Mouse (Mus musculus): ENCODE results near the gene Krtap19-9b. TPM values are rescaled to one million over a fixed set of nuclear protein-coding genes. Genes with fewer than 3 reads are reported as not detected.

The Krtap19-9b gene
- not detected in 2 replicates for polyA plus RNA-seq (2016; fragmentation: Nextera tagmentation; extraction: Ambion mirVana)

DNA sequence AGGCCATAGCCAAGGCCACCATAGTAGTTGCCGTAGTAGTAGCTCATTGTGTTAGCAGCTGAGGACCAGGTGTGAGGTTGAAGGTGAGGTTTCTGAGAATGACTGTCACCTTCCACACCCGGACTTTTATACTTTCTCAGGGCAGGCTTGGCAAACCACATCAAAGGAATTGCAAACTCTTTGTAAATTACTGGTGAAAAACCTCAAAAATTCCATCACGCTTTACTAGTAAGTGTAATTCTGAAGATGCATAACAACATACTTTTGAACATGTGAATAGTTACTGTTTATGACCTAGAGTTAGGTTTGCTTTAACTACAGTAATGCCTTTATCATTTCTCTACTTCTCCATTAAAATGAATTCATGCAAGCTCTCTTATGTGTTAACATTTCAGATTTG lies at the start of gene Krtap19-9b:
TSS of gene Krtap19-9b (minus strand) at position 101 of the 400 bp plus-strand sequence.
- Histone ChIP-seq H3K4me2 (replicated peaks) (no peak within 1 kb of the TSS), H3K9me3 (no peaks in the 10 kb centered on the region), H3K27ac (no peak within 1 kb of the TSS), H3K27me3 (replicated peaks) (no peaks in the 10 kb centered on the region), H3K4me1 (no peaks in the 10 kb centered on the region), H3K9ac (no peak within 1 kb of the TSS), H3K4me3 (no peak within 1 kb of the TSS), H3K36me3 (no peaks in the 10 kb centered on the region)
- WGBS: 91% methylated on average over 3 of the region's 3 CpGs
- no peak for ATAC-seq (ENCODE audit: low FRiP score, low read depth)

DNA sequence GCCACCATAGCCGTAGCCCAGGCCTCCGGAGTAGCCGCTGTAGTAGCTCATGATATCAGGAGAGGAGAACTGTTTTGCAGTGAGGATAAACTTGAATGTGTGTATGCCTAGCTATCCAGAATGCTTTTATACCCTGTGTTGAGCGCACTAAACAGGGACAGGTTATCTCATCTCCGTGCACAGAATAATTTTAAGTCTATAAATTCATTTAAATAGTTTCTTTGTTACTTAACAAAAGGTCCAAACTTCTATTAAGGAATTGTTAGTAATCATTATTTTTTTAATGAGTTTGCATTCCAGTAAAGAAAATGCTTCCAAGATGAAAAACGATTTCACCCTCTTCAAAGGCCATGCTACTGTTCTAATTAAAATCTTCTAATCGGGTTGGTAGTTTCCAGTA lies 30.7 kb upstream of the Krtap19-9b start, which contains the start of gene Krtap16-3:
TSS of gene Krtap16-3 (minus strand) at position 101 of the 400 bp plus-strand sequence.
- 91% methylated on average over 7 of the region's 7 CpGs for WGBS

GRCm38 (mm10) chr16:88941106-88941505 lies 9.0 kb upstream of the Krtap19-9b start:
- Histone ChIP-seq H3K4me3 (no peak overlapping the region), H3K9me3 (no peaks in the 10 kb centered on the region), H3K4me1 (no peaks in the 10 kb centered on the region), H3K36me3 (no peaks in the 10 kb centered on the region), H3K27ac (no peak overlapping the region), H3K27me3 (replicated peaks) (no peaks in the 10 kb centered on the region), H3K9ac (no peak overlapping the region), H3K4me2 (replicated peaks) (no peak overlapping the region)
- no peak for ATAC-seq (ENCODE audit: low FRiP score, low read depth)
- 90% methylated on average over 6 of the region's 6 CpGs for WGBS

More for the DNA sequence above, 30.7 kb upstream of the Krtap19-9b start, which contains the start of gene Krtap16-3:
- Histone ChIP-seq H3K9ac (no peak within 1 kb of the TSS), H3K27ac (no peak within 1 kb of the TSS), H3K27me3 (replicated peaks) (no peaks in the 10 kb centered on the region), H3K4me1 (no peaks in the 10 kb centered on the region), H3K4me3 (no peak within 1 kb of the TSS), H3K36me3 (no peaks in the 10 kb centered on the region), H3K9me3 (no peaks in the 10 kb centered on the region), H3K4me2 (replicated peaks) (no peak within 1 kb of the TSS)
- ATAC-seq (ENCODE audit: low FRiP score, low read depth): no peak

GRCm38 (mm10) chr16:88938252-88938651 lies 6.2 kb upstream of the Krtap19-9b start:
- ATAC-seq (ENCODE audit: low FRiP score, low read depth): no peak
- Histone ChIP-seq H3K9ac (no peak overlapping the region), H3K4me3 (no peak overlapping the region), H3K36me3 (no peaks in the 10 kb centered on the region), H3K4me2 (replicated peaks) (no peak overlapping the region), H3K9me3 (no peaks in the 10 kb centered on the region), H3K4me1 (no peaks in the 10 kb centered on the region), H3K27me3 (replicated peaks) (no peaks in the 10 kb centered on the region), H3K27ac (no peak overlapping the region)
- 75% methylated on average over 7 of the region's 7 CpGs for WGBS

DNA sequence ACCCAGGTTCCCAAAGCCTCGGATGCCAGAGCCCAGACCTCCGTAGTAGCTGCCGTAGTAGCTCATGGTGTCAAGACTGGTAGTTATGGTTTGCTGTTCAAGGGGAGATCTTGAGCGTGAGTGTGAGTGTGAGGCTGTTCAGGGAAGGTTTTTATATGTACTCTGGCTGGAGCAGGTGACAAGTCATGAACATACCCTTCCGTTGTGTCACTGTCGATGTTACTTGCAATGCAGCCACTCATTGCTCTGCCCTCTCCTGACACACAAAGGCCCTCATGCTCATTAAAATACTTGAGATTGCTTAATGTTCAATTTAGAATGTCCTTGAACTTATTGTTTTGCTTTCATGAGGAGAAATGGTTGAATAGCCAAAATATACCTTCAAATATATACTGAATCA lies 35.7 kb downstream of the Krtap19-9b start, which contains the start of gene Krtap19-5:
TSS of gene Krtap19-5 (minus strand) at position 101 of the 400 bp plus-strand sequence.
- Histone ChIP-seq H3K9ac (no peak within 1 kb of the TSS), H3K4me1 (no peaks in the 10 kb centered on the region), H3K36me3 (no peaks in the 10 kb centered on the region), H3K4me3 (no peak within 1 kb of the TSS), H3K27ac (no peak within 1 kb of the TSS), H3K9me3 (no peaks in the 10 kb centered on the region), H3K4me2 (replicated peaks) (no peak within 1 kb of the TSS), H3K27me3 (replicated peaks) (no peaks in the 10 kb centered on the region)
- WGBS: 89% methylated on average over 6 of the region's 6 CpGs
- no peak for ATAC-seq (ENCODE audit: low FRiP score, low read depth)

DNA sequence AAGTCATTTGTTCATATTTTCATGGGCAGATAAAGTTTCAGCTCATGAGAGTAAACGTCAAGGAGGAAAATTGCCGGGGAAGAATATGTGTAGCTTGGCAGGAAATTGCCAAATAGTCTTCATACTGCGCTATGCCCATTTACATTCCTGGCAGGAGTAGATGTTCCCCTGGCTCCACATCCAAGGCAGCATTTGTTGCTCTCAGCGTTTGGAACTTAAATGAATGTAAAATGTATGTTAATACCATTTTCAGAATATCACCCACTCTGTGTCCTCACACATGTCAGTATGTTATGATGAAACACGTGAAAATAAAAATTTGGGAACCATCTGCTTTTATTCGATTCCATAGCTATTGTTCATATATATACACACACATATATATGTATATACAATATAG lies 45.2 kb downstream of the Krtap19-9b start:
- Histone ChIP-seq H3K27ac (no peak overlapping the region), H3K9ac (no peak overlapping the region), H3K9me3 (no peaks in the 10 kb centered on the region), H3K4me3 (no peak overlapping the region), H3K4me1 (no peaks in the 10 kb centered on the region), H3K4me2 (replicated peaks) (no peak overlapping the region), H3K36me3 (no peaks in the 10 kb centered on the region), H3K27me3 (replicated peaks) (no peaks in the 10 kb centered on the region)
- ATAC-seq (ENCODE audit: low FRiP score, low read depth): no peak
- WGBS: 88% methylated on average over 6 of the region's 6 CpGs

GRCm38 (mm10) chr16:88884989-88885388 lies 47.1 kb downstream of the Krtap19-9b start, which contains the start of gene Krtap19-4:
Krtap19-4 (minus strand) TSS chr16:88885089.
- no peaks in the 10 kb centered on the region for H3K4me1 ChIP-seq
- WGBS: 90% methylated on average over 5 of the region's 5 CpGs
- H3K27me3 ChIP-seq (replicated peaks): no peaks in the 10 kb centered on the region
- no peak for ATAC-seq (ENCODE audit: low FRiP score, low read depth)
- no peak within 1 kb of the TSS for H3K4me3 ChIP-seq
- H3K9ac ChIP-seq: no peak within 1 kb of the TSS
- H3K27ac ChIP-seq: no peak within 1 kb of the TSS
- H3K36me3 ChIP-seq: no peaks in the 10 kb centered on the region
- H3K9me3 ChIP-seq: no peaks in the 10 kb centered on the region
- no peak within 1 kb of the TSS for H3K4me2 ChIP-seq (replicated peaks)

Other genes with a start within 250 kb of the Krtap19-9b start
- not detected in 2 replicates for gene 2310061N02Rik, start 224.3 kb downstream of the Krtap19-9b start, polyA plus RNA-seq (2016; fragmentation: Nextera tagmentation; extraction: Ambion mirVana)
- gene Krtap13-1, start 203.4 kb downstream of the Krtap19-9b start, polyA plus RNA-seq (2016; fragmentation: Nextera tagmentation; extraction: Ambion mirVana): not detected in 2 replicates
- gene Krtap13, start 180.6 kb downstream of the Krtap19-9b start, polyA plus RNA-seq (2016; fragmentation: Nextera tagmentation; extraction: Ambion mirVana): not detected in 2 replicates
- gene 2310034C09Rik, start 173.4 kb downstream of the Krtap19-9b start, polyA plus RNA-seq (2016; fragmentation: Nextera tagmentation; extraction: Ambion mirVana): not detected in 2 replicates
- not detected in 2 replicates for gene 2310057N15Rik, start 158.1 kb downstream of the Krtap19-9b start, polyA plus RNA-seq (2016; fragmentation: Nextera tagmentation; extraction: Ambion mirVana)
- not detected in 2 replicates for gene Gm5965, start 154.4 kb downstream of the Krtap19-9b start, polyA plus RNA-seq (2016; fragmentation: Nextera tagmentation; extraction: Ambion mirVana)
- gene Gm20741, start 120.0 kb downstream of the Krtap19-9b start, polyA plus RNA-seq (2016; fragmentation: Nextera tagmentation; extraction: Ambion mirVana): not detected in 2 replicates
- gene Krtap15, start 112.0 kb downstream of the Krtap19-9b start, polyA plus RNA-seq (2016; fragmentation: Nextera tagmentation; extraction: Ambion mirVana): not detected in 2 replicates
- gene Krtap14, start 106.1 kb downstream of the Krtap19-9b start, polyA plus RNA-seq (2016; fragmentation: Nextera tagmentation; extraction: Ambion mirVana): not detected in 2 replicates
- not detected in 2 replicates for gene Krtap19-1, start 62.9 kb downstream of the Krtap19-9b start, polyA plus RNA-seq (2016; fragmentation: Nextera tagmentation; extraction: Ambion mirVana)
- not detected in 2 replicates for gene Krtap19-2, start 58.0 kb downstream of the Krtap19-9b start, polyA plus RNA-seq (2016; fragmentation: Nextera tagmentation; extraction: Ambion mirVana)
- gene Krtap19-3, start 54.2 kb downstream of the Krtap19-9b start, polyA plus RNA-seq (2016; fragmentation: Nextera tagmentation; extraction: Ambion mirVana): not detected in 2 replicates
- not detected in 2 replicates for gene Krtap19-4, start 47.2 kb downstream of the Krtap19-9b start, polyA plus RNA-seq (2016; fragmentation: Nextera tagmentation; extraction: Ambion mirVana)
- gene Krtap19-5, start 35.8 kb downstream of the Krtap19-9b start, polyA plus RNA-seq (2016; fragmentation: Nextera tagmentation; extraction: Ambion mirVana): not detected in 2 replicates
- gene Krtap16-3, start 30.6 kb upstream of the Krtap19-9b start, polyA plus RNA-seq (2016; fragmentation: Nextera tagmentation; extraction: Ambion mirVana): not detected in 2 replicates
- gene Krtap22-2, start 78.5 kb upstream of the Krtap19-9b start, polyA plus RNA-seq (2016; fragmentation: Nextera tagmentation; extraction: Ambion mirVana): not detected in 2 replicates
- gene Gm10229, start 83.0 kb upstream of the Krtap19-9b start, polyA plus RNA-seq (2016; fragmentation: Nextera tagmentation; extraction: Ambion mirVana): not detected in 2 replicates
- gene Krtap6-1, start 99.4 kb upstream of the Krtap19-9b start, polyA plus RNA-seq (2016; fragmentation: Nextera tagmentation; extraction: Ambion mirVana): not detected in 2 replicates
- gene Gm10228, start 109.2 kb upstream of the Krtap19-9b start, polyA plus RNA-seq (2016; fragmentation: Nextera tagmentation; extraction: Ambion mirVana): not detected in 2 replicates
- not detected in 2 replicates for gene Krtap6-5, start 115.6 kb upstream of the Krtap19-9b start, polyA plus RNA-seq (2016; fragmentation: Nextera tagmentation; extraction: Ambion mirVana)
- not detected in 2 replicates for gene 1110025L11Rik, start 131.7 kb upstream of the Krtap19-9b start, polyA plus RNA-seq (2016; fragmentation: Nextera tagmentation; extraction: Ambion mirVana)
- not detected in 2 replicates for gene Krtap6-3, start 151.8 kb upstream of the Krtap19-9b start, polyA plus RNA-seq (2016; fragmentation: Nextera tagmentation; extraction: Ambion mirVana)
- gene Gm6358, start 208.6 kb upstream of the Krtap19-9b start, polyA plus RNA-seq (2016; fragmentation: Nextera tagmentation; extraction: Ambion mirVana): not detected in 2 replicates
- gene Gm10061, start 218.8 kb upstream of the Krtap19-9b start, polyA plus RNA-seq (2016; fragmentation: Nextera tagmentation; extraction: Ambion mirVana): not detected in 2 replicates
- gene Gm9789, start 225.7 kb upstream of the Krtap19-9b start, polyA plus RNA-seq (2016; fragmentation: Nextera tagmentation; extraction: Ambion mirVana): not detected in 2 replicates
- not detected in 2 replicates for gene Gm7735, start 237.2 kb upstream of the Krtap19-9b start, polyA plus RNA-seq (2016; fragmentation: Nextera tagmentation; extraction: Ambion mirVana)
- gene 1110057P08Rik, start 242.5 kb upstream of the Krtap19-9b start, polyA plus RNA-seq (2016; fragmentation: Nextera tagmentation; extraction: Ambion mirVana): not detected in 2 replicates